Mouse (Mus musculus) hematopoietic stem cell, adult 5-6 weeks (primary cell): ENCODE results near the gene Capn8. TPM values are rescaled to one million over a fixed set of nuclear protein-coding genes. Genes with fewer than 3 reads are reported as not detected.

Source experiments
- ATAC-seq, 2 experiments: fragments of 125-278 bp in 1 of 2; replicated peaks in 1 of 2; 2 replicates each; pipeline ENCODE4 v1.8.0; 2016 to 2017; ENCODE audit warnings: inconsistent platforms in 2 of 2, mild to moderate bottlenecking in 2 of 2, moderate number of reproducible peaks in 2 of 2, low read depth in 1 of 2, moderate TSS enrichment in 1 of 2; ENCODE audit not compliant: low FRiP score in 2 of 2, poor library complexity in 2 of 2, severe bottlenecking in 2 of 2, insufficient read depth in 1 of 2, low TSS enrichment in 1 of 2
- total RNA-seq: library from RNA; stranded (forward); fragments of 172-1452, 232-1000 nt; gene quantifications from 2 replicates; pipeline ENCODE4 v1.2.3, GENCODE M21; 2017

The Capn8 gene
- total RNA-seq, 1 experiment from 2014 or later, result not detected

DNA sequence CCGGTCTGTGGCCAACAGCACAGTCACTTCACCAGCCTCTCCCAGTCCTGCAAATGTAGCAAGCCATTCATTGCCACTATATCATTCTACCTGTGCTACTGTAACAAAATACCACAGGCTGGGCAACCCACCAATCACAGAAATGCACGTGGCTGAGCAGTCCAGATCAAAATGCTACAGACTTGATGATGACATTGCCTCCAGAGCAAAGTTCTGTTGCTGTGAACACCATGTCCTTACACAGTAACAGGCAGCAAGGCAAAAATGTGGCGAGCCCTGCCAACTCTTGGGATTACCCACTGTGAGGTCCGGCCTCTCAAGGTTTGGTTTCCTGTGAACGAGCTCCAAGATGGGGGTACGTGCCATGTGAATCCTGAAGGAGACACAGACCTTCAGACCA lies 19.4 kb downstream of the Capn8 start:
- no peak for ATAC-seq

- ATAC-seq, result peak; percentile 39 to 46; a peak in 3 of 4 replicates
Observed at GRCm38 (mm10) chr1:182585162-182585840, 20.5 kb downstream of the Capn8 start.

DNA sequence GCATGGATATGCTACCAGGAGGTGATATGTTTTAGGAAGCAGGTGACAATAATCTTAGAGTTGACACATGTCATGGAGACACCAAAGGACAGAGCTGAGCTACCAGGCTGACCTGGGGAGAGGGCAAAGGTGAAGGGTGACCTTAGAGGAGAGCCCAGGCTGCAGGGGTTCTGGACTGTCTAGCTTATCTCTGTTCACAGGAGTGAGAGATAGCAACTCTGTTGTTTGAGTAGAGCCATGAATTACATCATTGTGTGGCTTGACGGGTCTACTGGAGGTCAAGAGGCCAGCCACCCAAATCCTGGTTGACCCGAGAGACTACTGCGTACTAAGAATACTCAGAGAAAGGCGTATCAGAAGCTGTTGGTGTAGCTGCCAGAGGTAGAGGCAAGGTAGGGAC lies 22.9 kb downstream of the Capn8 start:
- no peak for ATAC-seq

DNA sequence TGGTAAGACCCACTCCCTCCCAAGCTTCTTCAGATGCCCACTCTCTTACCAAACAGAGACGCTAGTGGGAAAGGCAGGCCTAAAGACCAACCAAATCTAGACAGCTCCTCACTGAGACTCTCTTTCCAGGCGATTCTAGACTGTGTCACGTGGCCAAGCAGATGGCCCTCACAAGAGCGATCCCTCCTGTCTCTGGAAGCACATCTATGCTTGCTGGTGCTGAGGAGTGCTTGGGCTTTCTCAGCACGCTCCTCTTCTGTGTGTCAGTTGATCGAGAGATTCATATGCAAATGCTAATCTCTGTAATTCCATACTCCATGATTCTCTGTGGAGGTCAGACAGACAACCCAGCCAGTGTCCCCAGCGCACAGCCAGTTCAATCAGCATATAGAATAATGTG lies 26.7 kb downstream of the Capn8 start:
- ATAC-seq, result no peak

DNA sequence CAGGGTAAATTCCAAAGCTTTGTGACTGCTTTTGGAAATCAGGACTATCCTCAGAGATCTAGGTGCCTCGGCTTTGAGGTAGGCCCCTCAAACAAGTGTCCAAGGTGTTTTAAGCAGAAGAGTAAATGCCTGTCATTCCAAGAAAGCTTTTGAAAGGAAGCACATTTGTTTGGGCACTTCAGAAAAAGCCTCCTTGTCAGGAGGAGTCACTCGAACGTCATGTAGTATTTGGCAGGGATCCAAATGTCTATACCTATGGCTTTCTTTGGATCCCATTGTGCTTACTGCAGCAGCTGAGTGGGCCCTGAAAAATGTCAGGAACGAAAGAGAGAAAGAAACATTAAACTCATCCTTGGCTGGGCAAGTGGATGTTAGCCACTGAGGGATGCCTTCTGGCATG lies 27.6 kb downstream of the Capn8 start:
- ATAC-seq, result no peak

DNA sequence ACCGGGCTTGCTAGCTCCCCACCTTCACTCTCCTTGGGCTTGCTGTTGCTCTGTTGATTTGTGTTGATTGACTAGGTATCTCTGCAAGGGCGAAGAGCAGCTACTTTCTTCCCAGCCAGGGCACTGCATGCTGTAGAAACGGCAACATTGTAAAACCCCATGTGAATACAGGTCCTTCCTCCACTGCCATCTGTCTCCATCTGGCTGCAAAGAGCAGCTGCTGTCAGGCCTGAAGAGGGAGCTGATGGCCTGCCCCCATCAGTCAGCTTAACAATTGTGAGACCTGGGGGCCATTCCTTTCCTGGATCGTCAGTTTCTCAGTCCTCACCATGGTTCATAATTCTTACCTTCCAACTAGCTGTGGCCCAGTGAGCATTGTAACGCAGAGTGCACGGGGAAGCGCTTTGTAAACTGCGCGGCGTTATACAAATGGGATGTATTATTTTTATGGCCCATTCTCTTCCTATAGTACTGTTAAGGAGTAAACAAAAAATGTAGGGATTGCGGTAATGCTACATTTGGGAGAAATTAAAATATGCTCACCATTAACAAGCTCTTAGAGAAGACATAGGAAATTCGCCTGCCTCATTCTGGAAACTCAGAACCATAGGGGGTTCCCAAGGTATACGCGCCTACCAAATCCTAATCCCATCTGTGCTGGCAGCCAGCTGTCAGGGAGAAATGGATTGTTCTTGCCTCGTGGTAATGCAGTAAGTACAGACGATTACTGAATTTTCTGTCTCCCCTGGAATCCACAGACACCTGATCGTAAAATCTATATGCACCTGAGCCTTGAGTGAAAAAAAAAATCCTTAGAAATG lies 40.7 kb downstream of the Capn8 start:
- ATAC-seq, result no peak

- no peak; a peak in 1 of 4 replicates for ATAC-seq
Observed at GRCm38 (mm10) chr1:182609701-182610335, 45.0 kb downstream of the Capn8 start.

GRCm38 (mm10) chr1:182615465-182615864 lies 50.7 kb downstream of the Capn8 start:
- no peak for ATAC-seq

DNA sequence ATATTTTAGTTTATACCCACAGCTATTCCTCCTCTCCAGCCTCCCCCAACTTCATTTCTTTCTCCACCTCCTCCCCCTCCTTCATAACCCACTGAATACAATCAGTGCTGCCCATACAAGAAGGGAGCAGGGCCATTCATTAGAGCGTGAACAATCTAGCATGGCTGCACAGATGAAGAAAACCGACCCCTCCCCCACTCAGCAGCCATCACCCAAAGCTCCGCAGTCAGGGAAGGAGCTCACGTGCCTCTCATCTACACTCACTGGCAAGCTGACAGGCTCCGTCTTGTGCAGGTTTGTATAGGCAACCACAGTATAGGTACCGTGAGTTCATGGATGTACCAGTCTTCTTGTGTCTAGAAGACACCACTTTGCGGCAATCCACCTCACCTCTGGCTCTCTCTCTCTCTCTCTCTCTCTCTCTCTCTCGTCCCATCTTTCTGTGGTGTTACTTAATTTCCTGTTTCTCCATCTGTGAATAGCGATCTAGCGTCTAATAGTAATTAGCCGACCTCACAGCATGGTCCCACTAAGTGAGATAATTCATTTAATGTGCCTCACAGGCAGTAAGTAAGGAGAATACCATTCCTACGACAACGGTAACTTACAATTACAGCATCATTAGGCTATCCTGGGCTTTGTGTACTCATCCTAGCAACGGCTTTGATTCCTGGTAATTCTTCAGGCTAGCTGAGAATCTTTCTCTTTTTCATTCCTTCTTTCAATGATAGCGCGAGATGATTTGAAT lies 53.6 kb downstream of the Capn8 start:
- no peak for ATAC-seq

GRCm38 (mm10) chr1:182620470-182620869 lies 55.7 kb downstream of the Capn8 start:
- no peak for ATAC-seq

DNA sequence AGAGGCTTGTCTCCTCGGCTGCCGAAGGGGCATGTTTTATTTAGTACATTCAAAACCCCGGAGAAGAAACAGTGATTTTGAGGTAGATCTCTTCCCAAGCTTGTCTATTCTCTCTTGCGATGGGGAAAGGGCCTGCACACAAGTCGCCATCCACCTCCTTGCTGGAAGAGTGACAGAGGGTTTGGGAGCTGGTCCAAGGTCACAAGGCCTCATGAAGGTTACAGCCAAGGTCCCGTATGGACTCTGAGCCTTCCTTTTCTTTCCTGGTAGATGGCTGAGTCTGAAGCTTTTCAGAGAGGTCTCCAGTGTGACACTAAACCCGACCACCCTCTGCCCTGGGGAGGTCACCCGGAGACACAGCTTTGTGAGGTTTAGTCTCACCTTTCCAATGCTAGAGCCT lies 56.4 kb downstream of the Capn8 start:
- ATAC-seq, result no peak

DNA sequence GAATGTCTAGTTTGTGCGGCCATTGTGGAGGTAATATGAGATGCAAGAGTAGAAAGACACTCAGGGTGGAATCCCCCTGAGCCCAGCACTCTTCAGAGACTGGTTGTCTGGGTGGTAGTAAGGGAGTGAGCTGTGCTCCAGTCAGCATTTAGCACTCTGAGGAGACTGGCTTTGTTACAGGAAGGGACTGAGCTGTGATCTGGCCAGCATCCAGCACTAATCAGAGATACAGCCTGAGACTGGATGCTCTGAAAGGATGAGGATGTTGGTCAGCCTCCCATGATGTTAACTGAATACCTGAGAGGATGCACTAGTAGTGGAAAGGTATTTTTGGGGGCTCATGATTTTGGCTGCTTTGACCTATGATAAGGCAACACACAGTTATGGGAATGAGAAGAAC lies 61.4 kb downstream of the Capn8 start:
- ATAC-seq, result no peak

- no peak for ATAC-seq
Observed at GRCm38 (mm10) chr1:182629228-182629627, 64.4 kb downstream of the Capn8 start.

DNA sequence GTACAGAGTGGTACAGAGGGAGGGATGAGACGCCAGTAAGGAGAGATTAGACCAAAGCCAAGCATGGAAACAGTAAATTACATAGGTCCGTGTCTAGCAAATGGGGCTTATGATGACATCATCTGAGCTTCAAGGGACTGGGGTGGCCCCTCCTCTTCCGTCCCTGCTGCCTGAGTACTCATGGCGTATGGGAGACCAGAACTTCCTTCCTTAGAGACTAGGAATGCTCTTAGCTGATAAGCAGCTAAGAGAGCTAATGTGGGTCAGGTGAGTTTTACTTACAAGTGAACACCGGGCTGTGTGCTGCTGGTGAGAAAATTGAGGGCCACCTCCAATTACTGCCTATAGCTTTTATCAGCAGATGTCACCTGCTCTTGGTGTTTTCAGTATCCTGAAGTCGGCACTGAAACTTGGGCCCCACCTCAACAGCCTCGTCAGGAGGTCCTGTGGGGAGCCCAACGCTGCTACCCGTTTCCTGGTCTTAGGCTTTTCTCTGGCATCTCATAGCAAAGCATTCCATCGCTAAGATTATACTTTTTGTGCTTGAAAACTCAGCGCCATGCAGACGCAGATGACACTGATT lies 69.0 kb downstream of the Capn8 start:
- peak; percentile 90 to 92 for ATAC-seq

DNA sequence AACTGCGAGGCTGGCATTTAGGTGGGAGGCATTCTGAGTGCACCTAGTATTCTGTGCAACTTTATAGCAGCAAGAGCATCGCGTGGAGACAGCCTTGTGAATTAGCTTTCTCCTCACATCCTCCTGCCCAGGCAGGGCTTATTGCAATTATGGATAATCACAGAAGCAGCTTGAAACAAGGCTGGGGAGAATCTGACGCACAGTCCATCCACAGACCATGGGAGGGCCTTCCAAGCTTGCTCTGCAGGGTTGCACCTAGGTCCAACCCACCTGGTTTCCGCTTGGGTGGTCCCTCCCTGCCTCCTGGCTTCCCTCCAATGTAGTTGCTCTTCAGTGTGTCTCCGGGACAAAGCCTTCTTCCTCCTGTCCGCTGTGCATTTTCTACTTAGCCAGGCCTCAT lies 74.2 kb downstream of the Capn8 start:
- ATAC-seq, result no peak

GRCm38 (mm10) chr1:182639456-182639855 lies 74.6 kb downstream of the Capn8 start:
- ATAC-seq, result no peak

- no peak for ATAC-seq
Observed at GRCm38 (mm10) chr1:182640094-182640493, 75.3 kb downstream of the Capn8 start.
